Mouse (Mus musculus) yolk sac, embryonic 10.5 days (tissue): ENCODE measurements around the gene Ralgapa2.
A peak's percentile ranks its signal among the peaks of the same experiment; 100 is the strongest.

Experiments
- DNase-seq: peaks from one replicate; pipeline ENCODE4 v3.0.0-alpha.2; 2017; ENCODE audit warnings: low spot score

The Ralgapa2 gene

DNA sequence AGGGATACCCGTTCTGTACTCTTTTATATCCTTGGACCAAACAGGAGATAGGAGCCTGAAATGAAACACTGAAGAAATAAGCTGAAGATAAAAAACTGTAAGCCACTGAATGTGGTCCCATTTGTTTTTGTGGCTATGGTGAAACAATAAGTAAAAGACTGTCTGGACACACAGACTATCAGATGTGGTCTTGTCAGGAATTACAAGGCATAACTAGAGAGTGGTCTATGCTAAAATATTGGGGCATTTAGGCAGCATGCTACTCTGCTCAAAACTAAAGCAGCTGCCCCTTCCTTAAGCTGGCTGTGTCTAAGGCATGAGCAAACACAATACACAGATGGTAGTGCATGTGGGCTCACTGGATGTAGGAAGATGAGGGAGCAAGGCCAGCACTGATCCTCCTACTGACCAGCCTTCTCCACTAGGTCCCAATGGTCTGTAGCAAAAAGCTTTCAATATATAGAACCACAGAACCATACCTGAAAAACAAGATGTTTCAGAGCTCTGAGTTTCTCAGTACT, 211.6 kb downstream of the Ralgapa2 start:
- DNase-seq: no peak

DNA sequence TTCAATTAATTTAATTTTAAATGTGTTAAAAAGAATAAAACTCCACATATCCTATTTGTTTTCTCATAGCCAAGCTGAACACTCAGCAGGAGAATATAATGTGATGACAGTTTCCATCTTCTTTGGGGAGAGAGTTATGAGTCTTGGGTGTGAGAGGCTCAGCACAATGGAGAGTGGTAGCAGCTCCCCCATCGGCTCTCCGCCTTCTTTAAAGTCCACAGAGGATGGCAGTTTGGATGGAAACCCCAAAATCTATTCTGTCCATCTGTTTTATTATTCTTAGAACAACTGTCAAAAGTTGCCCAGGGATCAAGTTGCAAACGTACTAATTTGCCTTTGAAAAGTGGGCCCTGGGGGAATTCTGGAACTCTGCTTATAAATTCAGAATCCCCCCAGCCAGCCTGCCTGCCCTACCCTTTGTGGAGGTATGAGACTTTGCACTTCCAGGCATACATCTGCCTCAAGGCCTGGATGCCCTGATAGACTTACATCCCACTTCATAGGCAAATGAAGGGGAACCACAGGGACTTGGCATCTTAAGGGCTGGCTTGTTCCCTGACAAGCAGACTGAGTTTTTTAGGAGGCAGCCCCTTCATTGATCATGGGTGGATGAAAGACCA, 212.2 kb downstream of the Ralgapa2 start:
- no peak for DNase-seq

DNA sequence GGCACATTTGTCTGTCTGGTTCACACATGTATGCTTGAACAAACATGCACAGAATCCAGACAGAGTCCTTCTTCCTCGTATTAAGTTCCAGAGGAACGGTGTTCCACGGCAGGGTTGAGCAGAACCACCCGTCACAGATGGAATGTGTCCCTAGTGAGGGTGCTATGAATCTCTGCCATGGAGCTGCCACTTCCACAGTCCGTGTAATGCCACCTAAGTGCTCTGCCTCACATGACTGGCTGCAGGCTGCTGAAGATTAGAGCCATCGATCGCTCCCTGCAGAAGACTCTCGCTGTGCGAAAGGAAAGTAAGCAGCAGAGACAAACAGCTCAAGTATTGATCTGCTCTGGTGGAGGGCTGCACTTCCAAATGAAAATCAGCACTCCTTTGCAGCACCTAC, 218.6 kb downstream of the Ralgapa2 start:
- no peak for DNase-seq

DNA sequence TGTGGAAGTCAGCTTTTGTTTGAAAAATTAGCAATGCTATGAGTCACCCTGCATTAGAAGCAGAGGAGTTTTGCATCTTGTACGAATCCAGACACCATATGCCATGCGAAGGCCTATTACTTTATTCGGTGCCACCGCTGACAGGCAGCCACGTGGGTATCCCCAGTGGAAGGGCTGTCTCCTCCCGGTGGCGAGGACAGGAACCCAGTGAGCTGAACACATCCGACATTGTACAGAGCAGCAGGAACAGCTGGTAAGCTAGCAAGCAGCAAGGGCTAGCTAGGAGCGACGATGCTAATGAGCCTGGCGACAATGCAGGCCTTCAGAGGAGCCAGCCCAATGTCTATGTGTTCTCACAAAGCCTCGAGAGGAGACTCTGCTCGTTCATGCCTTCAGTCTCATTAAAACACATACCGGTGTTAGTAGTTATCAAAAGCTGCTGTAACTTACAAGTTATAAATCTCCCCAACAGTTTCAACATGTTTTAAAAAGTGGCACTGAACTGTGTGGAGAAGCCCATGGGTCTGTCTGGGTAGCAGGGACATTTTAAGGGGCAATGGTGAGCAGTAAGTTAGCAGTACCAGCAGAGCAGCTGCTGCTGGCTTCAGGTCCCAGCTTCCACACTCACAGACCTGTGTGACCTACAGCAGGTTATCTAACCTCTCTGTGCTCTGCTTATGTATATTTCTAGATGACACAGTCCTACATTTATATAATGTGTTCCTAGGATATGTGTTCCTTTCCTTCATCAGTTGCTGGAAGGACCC, 221.1 kb downstream of the Ralgapa2 start:
- DNase-seq: no peak

DNA sequence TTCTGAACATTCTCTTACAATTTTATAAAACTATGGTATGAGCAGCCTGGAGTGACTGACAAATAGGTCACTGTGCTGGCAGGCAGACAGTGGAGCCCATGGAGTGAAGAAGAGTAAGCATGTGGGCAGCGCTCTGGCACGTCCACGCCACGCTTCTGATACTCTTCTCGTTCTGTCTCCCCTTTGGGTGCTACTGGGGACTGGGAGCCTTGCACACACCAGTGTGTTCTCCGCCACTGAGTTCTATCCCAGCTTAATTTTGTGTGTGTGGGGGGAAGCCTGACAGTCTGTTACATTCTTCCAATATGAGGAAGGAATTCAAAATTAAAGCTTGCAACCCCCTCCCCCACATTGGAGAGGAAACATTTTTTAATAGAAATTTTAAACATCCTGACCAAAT, 221.8 kb downstream of the Ralgapa2 start:
- no peak for DNase-seq

DNA sequence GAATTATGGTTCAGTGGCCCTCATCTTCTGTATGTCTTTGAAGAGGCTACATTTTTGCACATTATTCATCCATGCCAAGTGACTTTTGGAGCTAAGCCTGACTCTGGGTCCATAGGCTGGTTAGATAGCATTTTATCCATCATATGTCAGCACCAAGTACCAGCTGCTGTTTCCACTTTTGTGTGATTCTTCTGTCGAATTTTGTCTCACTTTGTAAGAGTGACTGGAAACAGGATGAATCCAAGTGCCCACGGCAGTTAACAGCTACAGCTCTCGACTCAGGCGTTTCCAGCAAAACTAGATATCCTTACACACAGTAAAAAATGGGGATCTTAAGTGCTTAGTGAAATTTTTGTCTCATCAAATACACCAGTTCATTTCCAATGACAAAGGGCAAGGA, 222.8 kb downstream of the Ralgapa2 start:
- no peak for DNase-seq

DNA sequence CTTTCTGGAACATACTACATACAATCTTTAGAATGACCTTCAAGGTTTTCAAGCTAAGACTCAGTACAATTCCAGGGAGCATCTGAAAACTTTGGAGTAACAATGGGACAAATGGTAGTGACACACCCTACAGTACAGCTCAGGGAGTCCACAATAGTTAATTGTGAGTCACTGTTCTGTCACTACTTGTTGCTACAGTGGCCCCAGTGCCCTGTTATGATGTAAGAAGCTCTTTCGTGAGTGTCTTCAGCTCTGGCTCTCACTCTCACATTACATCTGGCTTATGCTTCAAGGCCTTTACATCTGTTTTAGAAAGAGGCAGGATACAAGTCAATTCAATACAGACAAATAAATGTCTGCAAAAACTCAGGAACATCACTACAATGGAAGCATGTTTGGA, 223.8 kb downstream of the Ralgapa2 start:
- no peak for DNase-seq

DNA sequence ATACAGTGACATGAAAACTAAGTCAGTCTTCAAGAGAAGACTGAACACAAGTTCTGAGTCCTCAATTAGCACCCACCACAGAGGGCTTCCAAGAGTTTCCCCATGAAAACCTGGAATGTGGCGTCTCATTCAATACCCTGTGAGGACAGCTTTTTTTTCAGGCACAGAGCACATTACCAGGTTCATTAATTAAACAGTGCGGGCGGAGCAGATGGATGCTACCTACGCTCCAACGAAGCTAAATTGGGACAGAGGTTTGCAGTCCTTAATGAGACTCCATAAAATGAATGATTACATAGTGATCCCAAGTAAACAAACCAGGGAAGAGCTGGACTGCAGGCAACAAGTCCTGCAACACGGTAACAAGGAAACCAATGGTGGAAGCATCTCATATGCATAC, 224.6 kb downstream of the Ralgapa2 start:
- DNase-seq: no peak

DNA sequence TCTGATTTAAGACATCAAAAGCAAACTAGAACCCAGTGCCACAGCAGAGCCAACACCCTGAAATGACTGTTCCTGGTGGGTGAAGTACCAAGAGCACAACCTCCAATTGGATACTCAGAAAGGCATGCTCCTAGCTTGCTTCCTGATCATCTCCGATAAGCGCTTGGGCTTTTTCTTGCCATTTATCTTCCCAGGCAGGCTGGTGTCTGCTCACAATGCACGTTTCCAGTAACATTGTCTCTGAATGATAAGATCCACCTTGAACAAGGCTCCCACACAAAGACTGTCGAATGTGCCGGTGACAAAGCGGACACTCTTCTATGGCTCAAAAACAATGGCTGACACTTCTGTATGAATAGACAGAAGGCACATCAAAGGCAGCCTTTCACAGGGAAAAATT, 230.8 kb downstream of the Ralgapa2 start:
- no peak for DNase-seq

DNA sequence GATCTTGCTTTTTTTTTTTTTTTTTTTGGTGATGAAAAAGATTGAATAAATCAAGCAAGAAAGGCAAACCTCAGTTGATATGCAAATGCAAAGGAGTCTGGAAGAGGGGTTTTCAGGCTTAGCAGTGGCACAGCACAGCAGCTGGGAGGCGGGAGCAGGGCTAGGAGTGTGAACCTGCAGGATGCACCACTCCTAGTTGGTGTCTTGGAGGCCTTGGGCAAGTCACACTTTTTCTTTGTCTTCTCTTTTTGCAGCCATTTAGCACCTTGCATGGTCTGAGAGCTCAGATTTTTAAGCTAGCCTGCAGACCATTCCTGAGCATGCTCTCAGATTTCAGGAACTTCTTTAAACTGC, 231.2 kb downstream of the Ralgapa2 start:
- no peak for DNase-seq

DNA sequence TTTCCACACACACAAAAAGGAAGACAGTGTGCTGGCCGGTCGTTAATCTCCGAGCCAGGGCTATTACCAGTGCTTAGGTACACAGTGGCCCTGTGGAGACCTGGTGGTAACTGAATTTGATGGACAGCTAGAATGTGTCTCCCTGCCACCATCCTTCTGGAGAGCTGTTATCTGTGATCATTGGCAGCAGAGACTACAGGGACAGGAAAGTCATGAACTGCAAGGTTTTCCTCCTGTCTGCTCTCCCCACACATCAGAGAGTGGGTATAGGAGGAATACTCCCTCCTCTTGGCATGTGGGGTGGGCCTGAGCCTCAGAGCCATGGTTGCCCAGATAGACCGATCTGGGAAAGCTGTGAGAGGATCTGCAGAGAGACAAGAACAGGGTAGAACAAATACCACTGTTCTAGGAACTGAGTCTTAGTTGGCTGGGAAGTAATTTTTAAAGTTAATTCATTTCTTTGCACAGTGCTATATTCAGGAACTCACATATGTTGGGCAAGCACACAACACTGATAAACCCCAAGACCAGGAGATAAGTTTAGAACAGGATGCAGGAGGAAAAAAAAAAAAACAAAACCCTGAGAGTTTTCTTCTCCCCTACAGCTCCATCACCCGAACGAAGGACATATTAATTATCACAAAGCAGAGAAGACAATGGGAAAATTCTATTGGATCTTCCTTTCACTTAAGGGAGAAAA, 231.8 kb downstream of the Ralgapa2 start:
- DNase-seq: no peak

DNA sequence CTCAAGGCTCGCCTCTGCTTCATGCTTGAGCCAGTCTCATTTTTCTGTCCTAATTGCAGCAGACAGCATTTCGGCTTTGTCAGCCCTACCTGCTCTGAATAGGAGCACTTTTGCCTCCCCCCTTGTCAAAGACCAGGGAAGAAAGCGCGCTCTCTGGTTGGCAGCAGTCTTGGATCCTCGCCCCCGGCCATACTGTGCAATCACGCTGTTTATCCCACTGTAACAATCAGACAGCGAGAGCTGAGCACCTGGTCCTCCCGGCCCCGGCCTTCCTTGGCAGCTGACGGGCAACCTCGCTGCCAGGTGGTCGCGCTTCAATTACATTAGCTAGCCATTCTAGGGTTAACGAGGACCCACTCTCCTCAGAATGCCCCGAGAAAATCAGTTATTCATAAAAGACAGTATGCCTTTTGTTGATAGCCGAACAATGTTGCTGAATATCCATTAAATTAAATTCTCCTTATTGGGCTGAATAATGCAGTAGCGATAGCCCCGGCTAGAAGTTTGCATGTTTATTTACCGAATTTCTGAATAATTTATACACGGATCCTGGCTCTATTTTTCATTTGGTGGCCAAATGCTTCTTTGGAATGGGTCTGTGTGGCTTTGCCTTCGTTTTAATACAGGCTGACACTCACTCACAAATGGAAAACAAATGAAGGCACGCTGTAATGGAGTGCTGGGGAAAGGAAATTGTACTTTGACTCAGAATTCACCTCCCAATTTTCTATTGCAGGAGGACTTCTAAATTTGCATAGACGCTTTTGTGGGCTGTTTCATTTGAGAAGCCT, 232.5 kb downstream of the Ralgapa2 start:
- no peak for DNase-seq

DNA sequence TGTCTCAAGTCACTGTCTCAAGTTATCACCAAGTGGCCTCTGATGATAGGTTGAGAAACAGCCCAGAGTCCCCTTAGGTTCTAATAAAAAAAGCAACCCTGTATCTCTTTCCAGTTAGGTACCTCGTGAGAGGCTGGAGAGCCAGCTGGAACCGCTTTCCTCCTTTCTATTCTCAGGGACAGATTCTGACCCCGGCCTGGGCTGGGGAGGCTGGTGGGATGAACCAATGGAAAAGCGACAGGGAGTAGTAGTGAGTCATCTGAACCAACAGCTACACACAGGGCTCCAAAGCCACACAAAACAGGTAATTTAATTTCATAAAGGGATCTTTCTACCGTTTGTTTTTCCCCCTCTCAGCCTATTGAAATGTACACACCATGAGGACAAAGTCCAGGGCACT, 233.8 kb downstream of the Ralgapa2 start:
- DNase-seq: peak; percentile 50

DNA sequence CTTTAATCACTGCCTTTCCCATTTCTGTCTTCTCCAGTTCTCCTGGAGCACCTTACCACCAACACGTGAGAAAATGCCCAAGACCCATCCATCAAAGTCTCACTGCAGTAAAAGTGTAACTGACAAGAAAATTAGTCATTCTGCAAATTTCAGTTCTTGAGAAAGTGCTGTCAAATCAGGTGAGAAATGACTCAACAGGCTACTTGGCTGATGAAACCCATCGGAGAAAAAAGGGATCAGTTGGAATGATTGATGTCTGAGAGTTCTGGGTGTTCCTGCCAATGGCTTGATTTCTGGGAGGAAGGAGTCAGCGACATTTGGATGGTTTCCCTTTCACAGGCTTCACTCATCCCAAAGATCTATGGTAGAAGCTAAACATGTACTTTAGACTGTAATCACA, 245.6 kb downstream of the Ralgapa2 start:
- DNase-seq: no peak

DNA sequence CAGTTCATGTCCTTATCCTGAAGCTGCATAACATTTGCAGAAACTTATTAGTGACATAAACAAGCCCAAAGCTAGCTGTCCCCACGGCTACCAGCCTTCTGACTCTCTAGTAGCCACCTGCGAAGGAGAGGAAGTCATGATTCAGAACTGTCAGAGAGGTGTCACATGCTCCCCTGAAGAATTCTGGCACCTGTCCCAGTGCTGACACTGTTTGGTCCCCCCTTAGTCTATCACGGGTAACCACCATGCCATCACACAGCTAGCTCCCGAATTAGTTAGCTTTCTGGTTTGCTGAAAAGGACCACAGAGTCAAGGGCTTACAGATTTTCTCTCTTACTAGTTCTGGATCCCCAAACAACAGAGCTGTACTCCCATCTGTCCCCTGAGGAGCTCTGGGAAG, 247.1 kb downstream of the Ralgapa2 start:
- no peak for DNase-seq

DNA sequence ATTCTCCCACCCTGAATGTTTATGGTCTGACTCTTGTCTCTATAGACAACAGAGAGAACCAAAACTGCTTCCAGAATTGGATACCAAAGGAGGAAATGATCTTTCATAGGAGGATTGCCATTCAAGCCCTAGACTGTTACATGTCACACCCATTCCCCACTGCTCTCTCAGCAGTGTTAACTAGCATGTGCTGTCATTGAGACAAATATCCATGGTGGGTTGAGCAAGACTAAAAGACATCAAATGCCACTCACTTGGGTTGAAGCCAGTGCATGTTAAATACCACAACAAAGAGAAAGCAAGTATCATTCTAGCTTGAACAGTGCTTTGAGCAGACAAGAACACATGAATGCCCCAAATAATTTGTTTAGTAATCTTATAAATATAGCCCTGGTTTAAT, 249.2 kb downstream of the Ralgapa2 start:
- no peak for DNase-seq

DNA sequence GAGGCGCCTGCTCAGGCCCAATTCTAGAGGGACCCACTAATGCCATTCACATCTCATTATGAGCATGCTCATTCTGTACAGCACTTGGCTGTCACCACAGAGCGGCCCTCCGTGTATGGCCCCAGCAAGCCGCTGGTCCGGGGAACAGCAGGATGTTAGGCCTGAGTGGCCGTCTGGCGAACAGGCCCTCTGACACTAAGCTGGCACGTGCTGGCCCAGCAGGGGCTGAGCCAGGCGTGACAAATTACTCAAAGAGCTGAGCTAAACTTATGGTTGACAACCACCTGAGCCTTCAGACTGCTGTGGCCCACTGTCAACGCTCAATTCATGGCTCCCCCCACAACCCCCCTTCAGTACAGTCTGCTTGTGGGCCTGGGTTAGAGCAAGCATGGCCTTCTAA, 249.9 kb downstream of the Ralgapa2 start:
- no peak for DNase-seq

DNA sequence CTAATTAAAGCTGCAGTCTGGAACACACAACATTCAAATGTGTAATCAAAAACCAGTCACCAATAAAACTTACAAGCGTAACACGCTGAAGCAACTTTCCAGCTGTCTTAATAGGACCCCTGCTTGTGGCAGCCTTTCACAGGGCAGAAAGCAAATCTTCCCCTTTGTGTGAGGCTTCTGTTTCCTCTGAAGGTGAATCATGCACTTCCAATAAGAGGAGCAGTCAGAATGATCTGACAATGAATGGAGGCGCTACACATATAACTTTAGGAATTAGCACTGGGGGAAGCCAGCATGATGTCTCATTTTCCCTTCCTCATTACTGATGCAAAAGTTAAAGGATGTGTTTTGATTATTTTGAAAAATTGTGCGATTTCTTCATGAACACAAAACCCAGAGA, 251.0 kb downstream of the Ralgapa2 start:
- no peak for DNase-seq

DNA sequence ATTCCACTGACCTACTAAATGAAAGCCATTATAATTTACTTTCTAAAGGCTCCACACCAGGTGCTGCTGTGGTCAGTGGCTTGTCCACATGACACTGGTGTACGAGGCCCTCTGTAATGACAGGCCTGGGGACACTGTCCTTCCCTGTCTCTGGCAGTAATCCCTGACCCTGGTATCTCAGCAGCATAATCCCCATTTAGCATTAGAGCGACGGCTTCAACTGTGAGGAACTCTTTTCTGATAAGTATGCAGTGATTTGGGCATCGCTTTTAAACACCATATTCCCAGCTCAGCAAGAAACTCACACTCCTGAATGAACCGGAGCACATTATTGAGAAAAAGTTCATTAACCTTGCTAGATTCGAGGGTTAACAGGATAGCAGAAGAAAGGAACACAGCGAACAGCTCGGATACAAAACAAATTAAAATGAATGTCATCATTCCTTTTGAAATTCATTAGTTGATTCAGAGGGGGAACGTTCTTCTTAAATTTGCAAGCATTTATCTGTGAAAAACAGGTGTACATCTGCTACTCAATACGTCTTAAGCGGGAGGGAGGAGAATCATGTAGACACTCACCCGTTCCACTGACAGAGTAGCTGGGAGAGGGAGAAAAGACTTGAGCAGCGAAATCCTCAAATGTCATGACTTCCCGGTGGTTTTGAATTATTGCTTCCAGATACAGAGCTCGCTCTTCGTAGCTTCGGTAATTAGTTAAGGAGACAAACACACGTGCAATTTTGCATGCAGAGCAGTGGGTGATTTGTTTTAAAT, 252.2 kb downstream of the Ralgapa2 start:
- DNase-seq: no peak

DNA sequence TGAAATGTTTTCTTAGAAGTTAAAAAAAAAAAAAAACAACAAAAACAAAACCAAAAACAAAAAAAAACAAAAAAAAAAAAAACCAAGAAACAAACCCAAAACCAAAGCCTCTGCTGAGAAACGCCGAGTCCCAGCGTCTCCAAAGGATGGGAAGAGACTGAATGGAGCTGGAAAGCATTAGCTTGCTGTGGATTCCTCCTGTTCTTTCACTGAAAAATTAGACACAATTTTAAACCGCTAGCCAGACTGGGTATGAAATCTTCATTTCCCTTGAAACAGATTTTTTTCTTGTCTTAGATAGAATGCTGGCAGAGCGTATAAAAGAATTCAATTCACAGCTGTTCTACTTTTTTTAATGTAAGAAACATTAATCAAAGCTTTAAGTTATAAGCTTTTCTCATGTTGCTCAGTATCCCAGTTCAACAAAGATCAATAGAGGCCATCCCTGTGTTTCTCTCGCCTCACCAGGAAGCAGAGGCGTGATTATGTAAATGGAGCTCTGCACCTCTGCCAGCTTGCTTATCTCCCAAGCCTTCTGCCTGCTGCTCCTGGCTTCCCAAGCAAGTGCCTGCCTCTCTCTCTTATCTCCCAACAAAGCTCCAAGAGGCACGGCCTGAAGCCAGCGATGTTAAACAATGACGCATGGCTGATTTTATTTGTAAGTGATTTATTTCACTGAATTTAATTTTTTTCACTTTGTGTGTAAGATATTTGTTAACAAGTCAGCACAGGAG, 253.2 kb downstream of the Ralgapa2 start:
- no peak for DNase-seq

DNA sequence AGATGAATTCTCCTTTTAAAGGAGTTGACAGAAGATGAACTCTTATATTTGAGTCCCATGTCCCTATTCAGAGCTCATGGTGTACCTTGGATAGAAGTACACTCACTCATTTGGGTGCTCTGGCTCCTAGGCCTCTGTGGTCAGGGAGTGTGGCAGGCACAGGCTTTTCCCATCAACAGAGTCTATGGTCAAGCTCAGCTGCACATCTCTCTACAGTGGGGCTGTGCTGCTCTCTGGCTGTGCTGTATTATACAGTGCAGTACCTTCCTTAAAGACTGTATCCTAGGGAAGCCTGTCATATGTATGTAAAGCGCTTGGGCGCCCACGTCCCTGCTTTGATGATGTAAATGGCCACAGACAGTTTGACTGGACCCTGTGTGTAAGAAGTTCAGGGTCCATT, 254.5 kb downstream of the Ralgapa2 start:
- no peak for DNase-seq
